Mouse (Mus musculus) megakaryocyte, embryonic 14.5 days (primary cell): Measurements from ENCODE around the gene Ctc1.

Source experiments
- FLI1 ChIP-seq: IDR thresholded peaks from 2 replicates; pipeline ENCODE4 v1.6.1; 2012; ENCODE audit warnings: low read length, inconsistent platforms, mixed read lengths
- GATA1 ChIP-seq: IDR thresholded peaks from 3 replicates; pipeline ENCODE4 v1.6.1; 2012; ENCODE audit warnings: mixed read lengths, low read length, inconsistent platforms, borderline replicate concordance

- TF ChIP-seq GATA1 = no peak
- TF ChIP-seq FLI1 = no peak
Observed at GRCm38 (mm10) chr11:69051771-69052170, 36.1 kb downstream of the Ctc1 start.
